Mouse (Mus musculus) liver, embryonic 15.5 days (tissue): ENCODE data around the gene Sufu. TPM values are rescaled to one million over a fixed set of nuclear protein-coding genes. Genes with fewer than 3 reads are reported as not detected.

Source experiments
- ATAC-seq: fragments of 200-750 bp; cut with Nextera tagmentation; 2 replicates; pipeline ENCODE4 v1.8.0; 2017; ENCODE audit warnings: moderate number of reproducible peaks, mild to moderate bottlenecking, moderate library complexity; ENCODE audit not compliant: insufficient read depth
- H3K27ac ChIP-seq: fragments of 300-500 bp; sonication (generic); replicated peaks from 2 replicates; pipeline ENCODE4 v1.5.1; 2015; ENCODE audit warnings: mild to moderate bottlenecking, inconsistent platforms
- H3K27me3 ChIP-seq: fragments of 300-500 bp; sonication (generic); 2 replicates; pipeline ENCODE4 v1.6.1; 2015; ENCODE audit warnings: mild to moderate bottlenecking, inconsistent platforms
- H3K36me3 ChIP-seq: fragments of 300-500 bp; sonication (generic); replicated peaks from 2 replicates; pipeline ENCODE4 v1.6.1; 2015; ENCODE audit warnings: moderate library complexity, mild to moderate bottlenecking, inconsistent platforms
- H3K4me1 ChIP-seq: fragments of 300-500 bp; sonication (generic); replicated peaks from 2 replicates; pipeline ENCODE4 v1.6.1; 2015; ENCODE audit warnings: inconsistent platforms
- H3K4me2 ChIP-seq: fragments of 300-500 bp; sonication (generic); 2 replicates; pipeline ENCODE4 v1.6.1; 2015; ENCODE audit warnings: moderate library complexity, mild to moderate bottlenecking, inconsistent platforms
- H3K4me3 ChIP-seq: fragments of 300-500 bp; sonication (generic); replicated peaks from 2 replicates; pipeline ENCODE4 v1.5.1; 2015; ENCODE audit warnings: mild to moderate bottlenecking, inconsistent platforms
- H3K9ac ChIP-seq: fragments of 300-500 bp; sonication (generic); 2 replicates; pipeline ENCODE4 v1.6.1; 2015; ENCODE audit warnings: moderate library complexity, mild to moderate bottlenecking, inconsistent platforms
- H3K9me3 ChIP-seq: fragments of 300-500 bp; sonication (generic); replicated peaks from 2 replicates; pipeline ENCODE4 v1.6.1; 2016; ENCODE audit warnings: inconsistent platforms
- WGBS: fragments of 180-500 bp; shearing (Covaris S2); methylation state at CpG from one replicate; pipeline ENCODE4 v1.1.7; 2015; ENCODE audit warnings: mixed read lengths; ENCODE audit not compliant: insufficient replicate concordance; 5-methylcytosine and 5-hydroxymethylcytosine counted together
- polyA plus RNA-seq: library from polyadenylated mRNA; unstranded; fragments of >200 nt; fragmentation: Nextera tagmentation; extraction: Ambion mirVana; gene quantifications from 2 replicates; pipeline ENCODE4 v1.2.1, GENCODE M21; 2015

Sufu gene
- polyA plus RNA-seq, 1 experiment from 2014 or later, result 5.4 TPM

DNA sequence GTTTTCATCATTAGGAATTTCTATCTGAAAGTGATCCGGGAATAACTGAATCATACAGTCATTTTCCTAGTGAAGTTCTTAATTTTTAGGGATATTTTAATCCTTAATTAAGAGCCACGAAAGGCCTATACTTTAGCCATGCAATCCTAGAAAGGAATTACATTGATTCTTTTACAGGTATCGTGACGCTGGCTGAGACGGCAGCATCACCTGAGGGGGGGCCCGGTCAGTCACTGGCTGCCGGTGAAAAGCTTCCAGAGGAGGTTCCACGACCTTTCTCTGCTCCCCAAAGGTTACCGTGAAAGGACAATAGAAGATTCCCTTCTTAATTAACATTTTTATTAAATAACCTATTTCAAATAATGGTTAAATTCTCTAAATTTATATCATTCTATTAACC is 140.7 kb downstream of the Sufu start:
- H3K4me3 ChIP-seq, result no peak overlapping the region
- no peak for ATAC-seq
- 81% methylated on average over 9 of the region's 9 CpGs for WGBS
- 0 out of 2 replicates have a peak, but pooled peaks cover 6% of the 10 kb centered on the region for H3K36me3 ChIP-seq
- H3K4me2 ChIP-seq, result no peak overlapping the region
- H3K27ac ChIP-seq, result no peak overlapping the region
- H3K9me3 ChIP-seq, result no peaks in the 10 kb centered on the region
- no peaks in the 10 kb centered on the region for H3K27me3 ChIP-seq
- H3K9ac ChIP-seq, result no peak overlapping the region
- H3K4me1 ChIP-seq, result peaks cover 28% of the 10 kb centered on the region

- H3K4me2 ChIP-seq, result no peak overlapping the region
- no peak overlapping the region for H3K27ac ChIP-seq
- H3K27me3 ChIP-seq, result no peaks in the 10 kb centered on the region
- H3K4me1 ChIP-seq, result peaks cover 19% of the 10 kb centered on the region
- no peaks in the 10 kb centered on the region for H3K9me3 ChIP-seq
- no peak overlapping the region for H3K9ac ChIP-seq
- H3K4me3 ChIP-seq, result no peak overlapping the region
- WGBS, result 75% methylated on average over 6 of the region's 6 CpGs
- 0 out of 2 replicates have a peak, but pooled peaks cover 6% of the 10 kb centered on the region for H3K36me3 ChIP-seq
- no peak; the same call in 1 of the 2 replicates for ATAC-seq
These were observed 141.5 kb downstream of the Sufu start for GRCm38 (mm10) chr19:46538213-46538612.

Other genes with a start within 250 kb of the Sufu start
- 0.28 and 0.30 TPM in 2 replicates for gene Pitx3, start 248.6 kb upstream of the Sufu start, polyA plus RNA-seq
- gene Gbf1, start 244.4 kb upstream of the Sufu start, polyA plus RNA-seq, result 18.3 and 20.8 TPM in 2 replicates
- gene Nfkb2, start 92.6 kb upstream of the Sufu start, polyA plus RNA-seq, result 4.0 and 4.2 TPM in 2 replicates
- gene Psd, start 69.7 kb upstream of the Sufu start, polyA plus RNA-seq, result 5.0 and 5.7 TPM in 2 replicates
- 12.2 and 12.4 TPM in 2 replicates for gene Fbxl15, start 68.7 kb upstream of the Sufu start, polyA plus RNA-seq
- gene Cuedc2, start 58.2 kb upstream of the Sufu start, polyA plus RNA-seq, result 73.0 and 82.8 TPM in 2 replicates
- 12.5 and 14.8 TPM in 2 replicates for gene Mfsd13a, start 55.8 kb upstream of the Sufu start, polyA plus RNA-seq
- 0.22 and 0.46 TPM in 2 replicates for gene 2310034G01Rik, start 46.6 kb upstream of the Sufu start, polyA plus RNA-seq
- 49.4 and 53.3 TPM in 2 replicates for gene Actr1a, start 1.1 kb upstream of the Sufu start, polyA plus RNA-seq
- gene Trim8, start 104.8 kb downstream of the Sufu start, polyA plus RNA-seq, result 8.8 and 10.9 TPM in 2 replicates
- 22.9 and 25.4 TPM in 2 replicates for gene Arl3, start 176.3 kb downstream of the Sufu start, polyA plus RNA-seq
- gene Sfxn2, start 176.5 kb downstream of the Sufu start, polyA plus RNA-seq, result 28.6 and 33.4 TPM in 2 replicates
- gene Wbp1l, start 202.2 kb downstream of the Sufu start, polyA plus RNA-seq, result 21.3 and 29.4 TPM in 2 replicates